14 mouse cellular contexts compared by ENCODE assay signal in genomic region chr1:89717100-89717499, GRCm38 (mm10).
"Had no signal": no experiment of that assay in that cellular context is flagged by ENCODE, and none has a peak within 500 bp of the region (broad histone marks: within the 10 kb centered on the region; RNA-seq: fewer than 3 reads in every experiment).

No protein-coding gene starts in this region.

- H3K36me3 ChIP-seq: limb, embryonic 15.5 days; liver, embryonic 13.5 days; neural tube, embryonic 15.5 days had no signal

- H3K27me3 ChIP-seq: limb, embryonic 15.5 days; liver, embryonic 13.5 days; midbrain, embryonic 13.5 days; neural tube, embryonic 15.5 days had no signal

- H3K4me3 ChIP-seq: left cerebral cortex, adult 2 months; limb, embryonic 15.5 days; liver, embryonic 13.5 days; midbrain, embryonic 13.5 days; myocyte; neural tube, embryonic 15.5 days had no signal

- H3K27ac ChIP-seq: kidney, postnatal 0 days; left cerebral cortex, adult 2 months; limb, embryonic 15.5 days; liver, embryonic 13.5 days; midbrain, embryonic 13.5 days had no signal

- H3K9ac ChIP-seq: limb, embryonic 15.5 days; liver, embryonic 13.5 days; liver, postnatal 0 days; midbrain, embryonic 13.5 days; neural tube, embryonic 15.5 days had no signal

- DNase-seq: kidney, adult 11 months; kidney, adult 9 months; kidney, postnatal 36 days; liver, embryonic 13.5 days; liver, postnatal 0 days; right cerebral cortex, adult 18-20 months; right cerebral cortex, postnatal 25 days; thymus, postnatal 4 days had no signal

- H3K4me2 ChIP-seq: limb, embryonic 15.5 days; liver, embryonic 13.5 days; midbrain, embryonic 13.5 days; neural tube, embryonic 15.5 days had no signal

- H3K9me3 ChIP-seq: limb, embryonic 15.5 days; liver, embryonic 13.5 days; midbrain, embryonic 13.5 days; neural tube, embryonic 15.5 days had no signal

- ATAC-seq: liver, postnatal 0 days; midbrain, embryonic 13.5 days had no signal
